Mouse (Mus musculus) cerebellum, adult 2 months (tissue): ENCODE measurements around the gene Pgm3.

Experiments
- CTCF ChIP-seq: fragments of 200-500 bp; IDR thresholded peaks from 2 replicates; pipeline ENCODE4 v1.5.1; 2011; ENCODE audit warnings: low read depth, mild to moderate bottlenecking, control low read depth, low read length, moderate library complexity, borderline replicate concordance; ENCODE audit not compliant: insufficient read depth
- POLR2A ChIP-seq: fragments of 200-500 bp; IDR thresholded peaks from 2 replicates; pipeline ENCODE4 v1.6.1; 2011; ENCODE audit warnings: low read length, control low read depth, borderline replicate concordance; ENCODE audit not compliant: insufficient read depth

GRCm38 (mm10) chr9:86599723-86600303 lies 28.2 kb upstream of the Pgm3 start:
- no peak for TF ChIP-seq CTCF
- no peak for TF ChIP-seq POLR2A
